Mouse (Mus musculus) liver, embryonic 14.5 days (tissue): Measurements from ENCODE around the gene Folr1.

Experiments
- CTCF ChIP-seq: IDR thresholded peaks from 2 replicates; pipeline ENCODE4 v1.5.1; 2016; ENCODE audit warnings: antibody characterized with exemption, low read depth, control low read depth
- EP300 ChIP-seq: IDR thresholded peaks from 2 replicates; pipeline ENCODE4 v1.6.1; 2016; ENCODE audit warnings: antibody characterized with exemption, low read depth

DNA sequence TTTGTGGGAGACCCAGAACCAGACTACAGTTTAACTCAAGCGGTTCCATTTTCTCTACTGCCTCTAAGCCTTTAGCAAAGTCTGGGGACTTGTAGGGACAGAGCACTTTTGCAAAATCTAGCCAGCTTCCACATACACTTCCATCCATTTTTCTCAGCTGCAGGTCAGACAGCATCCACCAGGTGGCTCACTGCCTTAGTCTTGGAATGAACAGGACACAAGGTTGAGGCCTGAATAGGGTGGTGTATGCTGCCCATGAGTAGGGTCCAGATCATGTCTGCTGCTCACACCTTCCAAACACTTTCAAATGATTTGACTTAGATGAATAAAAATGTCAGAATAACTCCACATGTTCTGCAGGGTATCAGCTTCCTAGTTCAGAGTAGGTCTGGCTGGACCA is 47.5 kb upstream of the Folr1 start:
- TF ChIP-seq CTCF = peak; percentile 91
- no peak for TF ChIP-seq EP300
